Mouse (Mus musculus): ENCODE measurements around the gene Cyp2j5. TPM values are rescaled to one million over a fixed set of nuclear protein-coding genes. Genes with fewer than 3 reads are reported as not detected.

The Cyp2j5 gene
- polyA plus RNA-seq (2012): not detected in 2 replicates

GRCm38 (mm10) chr4:96663991-96664390, at the start of gene Cyp2j5:
Gene Cyp2j5 (minus strand): TSS chr4:96664154.

GRCm38 (mm10) chr4:96590911-96591790, 72.8 kb downstream of the Cyp2j5 start, which contains the start of gene Cyp2j9:
Gene Cyp2j9 (minus strand): TSS chr4:96591578.

Other genes with a start within 250 kb of the Cyp2j5 start
- not detected in 2 replicates for gene Cyp2j8, start 156.8 kb downstream of the Cyp2j5 start, polyA plus RNA-seq (2012)
- gene Cyp2j6, start 110.5 kb downstream of the Cyp2j5 start, polyA plus RNA-seq (2012): 0.16 and 0.21 TPM in 2 replicates
- gene Cyp2j9, start 72.6 kb downstream of the Cyp2j5 start, polyA plus RNA-seq (2012): 0.10 and 0.12 TPM in 2 replicates
- gene Gm12695, start 121.0 kb upstream of the Cyp2j5 start, polyA plus RNA-seq (2012): not detected in 2 replicates